Mouse (Mus musculus) MEL (cell line): ENCODE results near the gene Gns. TPM values are rescaled to one million over a fixed set of nuclear protein-coding genes. Genes with fewer than 3 reads are reported as not detected.

Experiments
- DNase-seq: peaks from one replicate; pipeline ENCODE4 v3.0.0; 2011; ENCODE audit warnings: low read depth, low spot score
- H3K27ac ChIP-seq: 2 replicates; pipeline ENCODE4 v1.5.1; 2012; ENCODE audit warnings: low read depth, mild to moderate bottlenecking, control low read depth, low read length, moderate library complexity; ENCODE audit not compliant: control insufficient read depth
- H3K27me3 ChIP-seq, 2 experiments: fragments of 150-350 bp in 1 of 2; sonication (generic) in 1 of 2; 2 replicates each; pipeline ENCODE4 v1.6.1; 2012; ENCODE audit warnings: low read length in 2 of 2, mild to moderate bottlenecking in 2 of 2, improper control_type of control experiment in 1 of 2, moderate library complexity in 1 of 2; ENCODE audit not compliant: insufficient read depth in 2 of 2, control insufficient read depth in 1 of 2
- H3K36me3 ChIP-seq, 2 experiments: 2 replicates each; pipeline ENCODE4 v1.6.1; 2012 to 2014; ENCODE audit warnings: low read length in 2 of 2, improper control_type of control experiment in 1 of 2, inconsistent platforms in 1 of 2, mild to moderate bottlenecking in 1 of 2; ENCODE audit not compliant: insufficient read depth in 2 of 2, control insufficient read depth in 1 of 2
- H3K4me1 ChIP-seq, 2 experiments: fragments of 150-350 bp in 1 of 2; sonication (generic) in 1 of 2; 2 replicates each; pipeline ENCODE4 v1.6.1; 2012; ENCODE audit warnings: low read length in 2 of 2, improper control_type of control experiment in 1 of 2, mild to moderate bottlenecking in 1 of 2; ENCODE audit not compliant: insufficient read depth in 2 of 2, control insufficient read depth in 1 of 2
- H3K4me3 ChIP-seq, 2 experiments: fragments of 150-350 bp in 1 of 2; sonication (generic) in 1 of 2; 2 replicates each; pipeline ENCODE4 v1.5.1; 2012; ENCODE audit warnings: low read depth in 2 of 2, low read length in 2 of 2, mild to moderate bottlenecking in 2 of 2, moderate library complexity in 2 of 2, control low read depth in 1 of 2, improper control_type of control experiment in 1 of 2; ENCODE audit not compliant: control insufficient read depth in 1 of 2, insufficient read depth in 1 of 2
- H3K79me2 ChIP-seq: 2 replicates; pipeline ENCODE4 v1.6.1; 2012; ENCODE audit warnings: mild to moderate bottlenecking, low read length, moderate library complexity; ENCODE audit not compliant: control insufficient read depth, poor library complexity, insufficient read depth
- H3K9ac ChIP-seq: 2 replicates; pipeline ENCODE4 v1.6.1; 2012; ENCODE audit warnings: low read depth, mild to moderate bottlenecking, control low read depth, low read length, moderate library complexity; ENCODE audit not compliant: control insufficient read depth, poor library complexity, severe bottlenecking
- H3K9me3 ChIP-seq: fragments of 150-350 bp; sonication (generic); replicated peaks from 2 replicates; pipeline ENCODE4 v1.6.1; 2012; ENCODE audit warnings: mild to moderate bottlenecking, low read length, improper control_type of control experiment, moderate library complexity; ENCODE audit not compliant: insufficient read depth
- CHD2 ChIP-seq: IDR thresholded peaks from 2 replicates; pipeline ENCODE4 v1.6.1; 2011; ENCODE audit warnings: low read length, improper control_type of control experiment
- ETS1 ChIP-seq: IDR thresholded peaks from 2 replicates; pipeline ENCODE4 v1.6.1; 2012; ENCODE audit warnings: low read depth, mild to moderate bottlenecking, inconsistent platforms, low read length, improper control_type of control experiment, moderate library complexity
- GATA1 ChIP-seq: IDR thresholded peaks from 2 replicates; pipeline ENCODE4 v1.6.1; 2011; ENCODE audit warnings: low read depth, low read length, improper control_type of control experiment
- KAT2A ChIP-seq: conservative IDR thresholded peaks from 2 replicates; pipeline ENCODE4 v1.6.1; 2012; ENCODE audit warnings: low read depth, low read length, improper control_type of control experiment, inconsistent platforms
- MAFK ChIP-seq: IDR thresholded peaks from 2 replicates; pipeline ENCODE4 v1.6.1; 2011; ENCODE audit warnings: low read depth, mild to moderate bottlenecking, low read length, improper control_type of control experiment, borderline replicate concordance
- MXI1 ChIP-seq: IDR thresholded peaks from 2 replicates; pipeline ENCODE4 v1.6.1; 2011; ENCODE audit warnings: mild to moderate bottlenecking, low read depth, low read length, improper control_type of control experiment
- MYC ChIP-seq: IDR thresholded peaks from 2 replicates; pipeline ENCODE4 v1.6.1; 2011; ENCODE audit warnings: low read depth, mild to moderate bottlenecking, low read length, improper control_type of control experiment, moderate library complexity
- NELFE ChIP-seq: IDR thresholded peaks from 2 replicates; pipeline ENCODE4 v1.6.1; 2011; ENCODE audit warnings: low read depth, low read length, improper control_type of control experiment
- NRF1 ChIP-seq: IDR thresholded peaks from 2 replicates; pipeline ENCODE4 v1.6.1; 2014; ENCODE audit warnings: low read depth, mild to moderate bottlenecking, inconsistent platforms, low read length, improper control_type of control experiment, moderate library complexity; ENCODE audit not compliant: poor library complexity, insufficient read depth, severe bottlenecking
- SMC3 ChIP-seq: IDR thresholded peaks from 2 replicates; pipeline ENCODE4 v1.6.1; 2011; ENCODE audit warnings: low read depth, low read length, improper control_type of control experiment
- TCF12 ChIP-seq: IDR thresholded peaks from 2 replicates; pipeline ENCODE4 v1.6.1; 2014; ENCODE audit warnings: low read depth, mild to moderate bottlenecking, inconsistent platforms, low read length, improper control_type of control experiment, moderate library complexity
- USF2 ChIP-seq, 2 experiments: IDR thresholded peaks; 2 replicates each; pipeline ENCODE4 v1.6.1; 2011 to 2012; ENCODE audit warnings: improper control_type of control experiment in 2 of 2, low read length in 2 of 2, borderline replicate concordance in 1 of 2, inconsistent platforms in 1 of 2, low read depth in 1 of 2, mild to moderate bottlenecking in 1 of 2; ENCODE audit not compliant: insufficient read depth in 1 of 2
- ZNF384 ChIP-seq: IDR thresholded peaks from 2 replicates; pipeline ENCODE4 v1.6.1; 2012; ENCODE audit warnings: low read depth, mild to moderate bottlenecking, inconsistent platforms, low read length, improper control_type of control experiment
- polyA plus RNA-seq, 2 experiments: library from polyadenylated mRNA; stranded (reverse) in 1 of 2; unstranded in 1 of 2; fragments of >175 nt in 1 of 2; fragments of >200 nt in 1 of 2; gene quantifications; 2 replicates each; pipeline versions ENCODE4 v1.2.1 to v1.2.4; 2012; ENCODE audit warnings: low replicate concordance in 2 of 2, low read depth in 1 of 2; ENCODE audit not compliant: insufficient read length in 2 of 2, insufficient read depth in 1 of 2, missing spikeins in 1 of 2
- total RNA-seq: library from RNA; depleted of rRNA; stranded (reverse); fragments of 300-350 nt; gene quantifications from 2 replicates; pipeline ENCODE4 v1.2.3, GENCODE M21; 2012

Gene Gns
- total and polyA plus RNA-seq, 3 experiments, result 33.1 to 33.6 TPM; not detected in 1

- H3K27ac ChIP-seq, result no peak overlapping the region
- no peak for DNase-seq
- H3K79me2 ChIP-seq, result no peaks in the 10 kb centered on the region
- H3K4me3 ChIP-seq, result no peak overlapping the region
- no peaks in the 10 kb centered on the region for H3K27me3 ChIP-seq
- H3K9me3 ChIP-seq, result no peaks in the 10 kb centered on the region
- no peaks in the 10 kb centered on the region for H3K4me1 ChIP-seq
- TF ChIP-seq MXI1 (no peak), GATA1 (no peak), USF2 (IDR thresholded peaks at IDR 0.05; ENCODE audit: borderline replicate concordance in 1 of 2, insufficient read depth in 1 of 2, low read depth in 1 of 2, low read length in 2 of 2) (no peak), NRF1 (no peak), TCF12 (no peak), MAFK (no peak), MYC (no peak), NELFE (no peak)
- no peaks in the 10 kb centered on the region for H3K36me3 ChIP-seq
- no peak overlapping the region for H3K9ac ChIP-seq
Observed at GRCm38 (mm10) chr10:121421657-121422290, 56.9 kb downstream of the Gns start.

GRCm38 (mm10) chr10:121422294-121422693, 57.4 kb downstream of the Gns start:
- DNase-seq, result no peak
- Histone ChIP-seq H3K4me1 (no peaks in the 10 kb centered on the region), H3K27ac (no peak overlapping the region), H3K27me3 (no peaks in the 10 kb centered on the region), H3K79me2 (no peaks in the 10 kb centered on the region), H3K9me3 (no peaks in the 10 kb centered on the region), H3K36me3 (no peaks in the 10 kb centered on the region), H3K9ac (no peak overlapping the region), H3K4me3 (no peak overlapping the region)
- TF ChIP-seq KAT2A (no peak), SMC3 (no peak), ETS1 (no peak), CHD2 (no peak), ZNF384 (no peak), GATA1 (no peak), NRF1 (no peak)
